Mouse (Mus musculus): ENCODE measurements around the gene Fstl4. TPM values are rescaled to one million over a fixed set of nuclear protein-coding genes. Genes with fewer than 3 reads are reported as not detected.

Gene Fstl4
- polyA plus RNA-seq, 1 experiment: not detected

DNA sequence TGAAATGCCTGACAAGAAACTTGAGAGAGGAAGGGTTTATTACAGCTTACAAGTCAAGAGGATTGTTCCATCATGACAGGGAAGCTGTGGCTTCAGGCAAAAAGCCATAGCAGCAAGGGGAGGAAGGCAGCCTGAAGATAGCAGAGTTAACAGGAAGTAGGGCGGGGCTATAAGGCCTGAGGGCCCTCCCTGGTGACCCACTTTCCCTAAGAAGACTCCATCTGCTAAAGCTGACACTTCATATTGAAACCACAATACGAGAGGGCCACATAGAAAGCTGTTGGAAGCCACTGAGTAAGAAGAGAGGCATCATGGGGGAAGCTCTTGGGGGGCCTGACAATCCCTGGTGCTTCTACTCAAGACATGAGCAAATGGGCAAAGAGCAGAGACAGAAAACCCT is 364.2 kb downstream of the Fstl4 start:
- peaks cover 18% of the 10 kb centered on the region for H3K27me3 ChIP-seq (ENCODE audit: control insufficient read depth, insufficient read depth, insufficient read length)
- no peak overlapping the region for H3K4me3 ChIP-seq (ENCODE audit: insufficient read depth, poor library complexity, severe bottlenecking)
- H3K36me3 ChIP-seq (ENCODE audit: control insufficient read depth, insufficient read depth): no peaks in the 10 kb centered on the region
- no peaks in the 10 kb centered on the region for H3K79me3 ChIP-seq (ENCODE audit: low read depth)
- TF ChIP-seq CTCF (IDR thresholded peaks at IDR 0.05; ENCODE audit: control insufficient read depth, insufficient read depth, insufficient read length) (no peak), MYOD1 (IDR thresholded peaks at IDR 0.05; ENCODE audit: control insufficient read depth, insufficient read length, low read depth) (no peak), MYOG (IDR thresholded peaks at IDR 0.05; ENCODE audit: control insufficient read depth, extremely low read depth, insufficient read length) (no peak), FOSL1 (IDR thresholded peaks at IDR 0.05; ENCODE audit: insufficient read depth, low read length, poor library complexity, severe bottlenecking) (no peak), MAX (IDR thresholded peaks at IDR 0.05) (no peak), USF1 (IDR thresholded peaks at IDR 0.05; ENCODE audit: low read depth) (no peak), CEBPB (IDR thresholded peaks at IDR 0.05; ENCODE audit: low read depth) (no peak)
- no peak overlapping the region for H3ac ChIP-seq (ENCODE audit: control insufficient read depth, insufficient read length, low read depth)
- no peaks in the 10 kb centered on the region for H3K79me2 ChIP-seq (ENCODE audit: control insufficient read depth, insufficient read depth)

DNA sequence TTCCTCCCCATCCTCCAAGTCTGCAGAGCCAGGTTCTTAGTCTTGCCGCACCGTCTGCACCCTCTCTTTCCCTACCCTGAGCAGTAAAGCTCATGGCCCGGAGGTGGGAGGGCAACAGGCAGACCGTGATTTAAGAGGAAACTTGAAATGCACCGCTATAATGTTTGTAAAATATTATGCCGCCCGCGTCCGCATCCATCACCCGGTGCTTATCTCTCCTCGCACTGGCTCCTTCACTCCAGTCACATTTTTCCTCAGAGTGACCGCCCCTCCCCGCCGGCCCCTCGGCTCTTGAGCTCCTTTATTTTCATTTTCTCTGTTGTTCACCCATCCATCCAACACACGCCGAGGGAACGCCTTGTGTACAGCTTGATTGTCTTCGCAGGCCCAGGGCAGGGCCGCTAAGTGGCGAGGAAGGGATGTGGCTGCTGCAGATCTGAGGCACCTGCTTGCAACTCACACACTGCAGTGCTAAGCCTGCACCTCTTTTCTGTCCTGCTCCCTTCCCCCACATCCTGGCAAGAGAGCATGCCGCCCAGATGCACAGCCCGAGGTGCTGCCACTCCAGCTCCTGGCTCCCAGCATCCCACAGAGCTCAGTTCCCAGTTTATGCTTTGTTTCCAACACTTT is 368.1 kb downstream of the Fstl4 start:
- no peak overlapping the region for H3K4me3 ChIP-seq (ENCODE audit: insufficient read depth, poor library complexity, severe bottlenecking)
- H3K79me2 ChIP-seq (ENCODE audit: control insufficient read depth, insufficient read depth): no peaks in the 10 kb centered on the region

DNA sequence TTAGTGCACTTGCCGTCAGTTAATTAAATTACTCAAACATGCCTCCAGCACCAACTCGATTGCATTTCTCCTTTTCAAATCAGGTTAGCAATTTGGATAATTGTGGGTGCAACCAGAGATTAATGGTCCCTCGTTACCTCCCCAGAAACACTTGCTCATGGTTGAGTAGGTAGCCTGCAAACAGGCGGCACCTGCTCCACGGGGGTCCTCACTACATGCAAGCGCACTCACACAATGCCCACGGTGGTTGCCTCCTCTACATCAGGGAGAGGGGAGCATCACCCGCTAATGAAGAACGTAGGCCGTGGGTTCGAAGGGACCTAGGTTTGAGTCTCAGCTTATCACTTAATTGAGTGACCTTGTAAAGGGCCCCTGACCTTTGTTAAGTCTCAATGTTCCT is 371.9 kb downstream of the Fstl4 start:
- no peaks in the 10 kb centered on the region for H3K79me3 ChIP-seq (ENCODE audit: low read depth)
- TF ChIP-seq CTCF (IDR thresholded peaks at IDR 0.05; ENCODE audit: control insufficient read depth, insufficient read depth, insufficient read length): no peak
- no peak for TF ChIP-seq USF1 (IDR thresholded peaks at IDR 0.05; ENCODE audit: low read depth)
- no peak for TF ChIP-seq MYOG (IDR thresholded peaks at IDR 0.05; ENCODE audit: control insufficient read depth, extremely low read depth, insufficient read length)
- no peak for TF ChIP-seq MAX (IDR thresholded peaks at IDR 0.05)
- TF ChIP-seq MYOD1 (IDR thresholded peaks at IDR 0.05; ENCODE audit: control insufficient read depth, insufficient read length, low read depth): no peak
- no peak for TF ChIP-seq CEBPB (IDR thresholded peaks at IDR 0.05; ENCODE audit: low read depth)
- TF ChIP-seq FOSL1 (IDR thresholded peaks at IDR 0.05; ENCODE audit: insufficient read depth, low read length, poor library complexity, severe bottlenecking): no peak

More for the DNA sequence above, 368.1 kb downstream of the Fstl4 start:
- H3K79me3 ChIP-seq (ENCODE audit: low read depth): no peaks in the 10 kb centered on the region
- TF ChIP-seq MYOD1 (IDR thresholded peaks at IDR 0.05; ENCODE audit: control insufficient read depth, insufficient read length, low read depth) (no peak), FOSL1 (IDR thresholded peaks at IDR 0.05; ENCODE audit: insufficient read depth, low read length, poor library complexity, severe bottlenecking) (no peak), USF1 (IDR thresholded peaks at IDR 0.05; ENCODE audit: low read depth) (no peak), CTCF (IDR thresholded peaks at IDR 0.05; ENCODE audit: control insufficient read depth, insufficient read depth, insufficient read length) (no peak), CEBPB (IDR thresholded peaks at IDR 0.05; ENCODE audit: low read depth) (no peak), MYOG (IDR thresholded peaks at IDR 0.05; ENCODE audit: control insufficient read depth, extremely low read depth, insufficient read length) (no peak), MAX (IDR thresholded peaks at IDR 0.05) (no peak)
- H3K36me3 ChIP-seq (ENCODE audit: control insufficient read depth, insufficient read depth): no peaks in the 10 kb centered on the region
- H3K27me3 ChIP-seq (ENCODE audit: control insufficient read depth, insufficient read depth, insufficient read length): peaks cover 29% of the 10 kb centered on the region
- no peak overlapping the region for H3ac ChIP-seq (ENCODE audit: control insufficient read depth, insufficient read length, low read depth)

DNA sequence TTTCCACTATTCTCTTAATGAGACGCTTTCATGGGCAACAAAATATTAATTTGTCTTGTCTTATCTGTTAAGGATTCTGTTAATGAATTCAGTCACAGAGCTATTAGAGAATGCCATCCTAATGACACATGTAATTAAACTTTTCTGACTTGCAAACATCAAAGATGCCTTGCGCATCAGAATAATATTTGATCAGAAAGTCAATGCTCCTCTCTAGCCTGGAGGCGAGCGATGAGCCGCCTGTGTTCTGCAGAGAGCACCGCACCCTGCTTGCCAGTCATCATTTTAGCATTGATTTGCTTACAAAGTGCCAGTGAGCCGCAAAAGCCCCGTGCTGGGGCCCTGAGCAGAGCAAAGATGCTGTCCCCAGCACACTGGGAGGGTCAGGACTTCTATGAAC is 372.9 kb downstream of the Fstl4 start:
- H3K79me2 ChIP-seq (ENCODE audit: control insufficient read depth, insufficient read depth): no peaks in the 10 kb centered on the region
- peaks cover 45% of the 10 kb centered on the region for H3K27me3 ChIP-seq (ENCODE audit: control insufficient read depth, insufficient read depth, insufficient read length)
- TF ChIP-seq MYOD1 (IDR thresholded peaks at IDR 0.05; ENCODE audit: control insufficient read depth, insufficient read length, low read depth) (no peak), FOSL1 (IDR thresholded peaks at IDR 0.05; ENCODE audit: insufficient read depth, low read length, poor library complexity, severe bottlenecking) (no peak), MYOG (IDR thresholded peaks at IDR 0.05; ENCODE audit: control insufficient read depth, extremely low read depth, insufficient read length) (no peak), USF1 (IDR thresholded peaks at IDR 0.05; ENCODE audit: low read depth) (no peak), MAX (IDR thresholded peaks at IDR 0.05) (no peak), CTCF (IDR thresholded peaks at IDR 0.05; ENCODE audit: control insufficient read depth, insufficient read depth, insufficient read length) (no peak), CEBPB (IDR thresholded peaks at IDR 0.05; ENCODE audit: low read depth) (no peak)
- H3ac ChIP-seq (ENCODE audit: control insufficient read depth, insufficient read length, low read depth): no peak overlapping the region
- no peaks in the 10 kb centered on the region for H3K79me3 ChIP-seq (ENCODE audit: low read depth)
- H3K4me3 ChIP-seq (ENCODE audit: insufficient read depth, poor library complexity, severe bottlenecking): no peak overlapping the region
- no peaks in the 10 kb centered on the region for H3K36me3 ChIP-seq (ENCODE audit: control insufficient read depth, insufficient read depth)

More for the DNA sequence above, 371.9 kb downstream of the Fstl4 start:
- Histone ChIP-seq H3K4me3 (ENCODE audit: insufficient read depth, poor library complexity, severe bottlenecking) (no peak overlapping the region), H3K27me3 (ENCODE audit: control insufficient read depth, insufficient read depth, insufficient read length) (peaks cover 46% of the 10 kb centered on the region), H3K79me2 (ENCODE audit: control insufficient read depth, insufficient read depth) (no peaks in the 10 kb centered on the region), H3ac (ENCODE audit: control insufficient read depth, insufficient read length, low read depth) (no peak overlapping the region), H3K36me3 (ENCODE audit: control insufficient read depth, insufficient read depth) (no peaks in the 10 kb centered on the region)

DNA sequence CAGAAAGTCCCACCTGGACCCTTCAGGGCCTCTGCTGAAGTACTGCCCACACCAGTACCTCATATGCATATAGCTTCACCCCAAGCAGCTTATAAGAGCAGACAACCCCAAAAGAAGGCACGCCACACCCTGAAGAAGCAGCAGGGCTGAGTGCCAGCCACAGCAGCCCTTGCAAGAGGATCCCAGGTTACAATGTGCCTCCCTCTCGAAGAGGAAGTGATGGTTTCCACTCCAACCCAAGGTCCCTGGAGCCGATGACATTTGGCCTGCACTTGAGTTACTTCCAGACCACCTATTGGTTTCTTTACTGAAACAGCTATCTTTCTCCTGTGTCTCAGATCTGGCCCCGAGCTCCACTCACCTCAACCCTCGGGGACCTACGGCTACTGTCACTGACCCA is 373.8 kb downstream of the Fstl4 start:
- Histone ChIP-seq H3K27me3 (ENCODE audit: control insufficient read depth, insufficient read depth, insufficient read length) (peaks cover 38% of the 10 kb centered on the region), H3K36me3 (ENCODE audit: control insufficient read depth, insufficient read depth) (no peaks in the 10 kb centered on the region), H3K79me3 (ENCODE audit: low read depth) (no peaks in the 10 kb centered on the region), H3ac (ENCODE audit: control insufficient read depth, insufficient read length, low read depth) (no peak overlapping the region), H3K4me3 (ENCODE audit: insufficient read depth, poor library complexity, severe bottlenecking) (no peak overlapping the region), H3K79me2 (ENCODE audit: control insufficient read depth, insufficient read depth) (no peaks in the 10 kb centered on the region)
- TF ChIP-seq CTCF (IDR thresholded peaks at IDR 0.05; ENCODE audit: control insufficient read depth, insufficient read depth, insufficient read length) (no peak), USF1 (IDR thresholded peaks at IDR 0.05; ENCODE audit: low read depth) (no peak), MYOD1 (IDR thresholded peaks at IDR 0.05; ENCODE audit: control insufficient read depth, insufficient read length, low read depth) (no peak), MYOG (IDR thresholded peaks at IDR 0.05; ENCODE audit: control insufficient read depth, extremely low read depth, insufficient read length) (no peak), FOSL1 (IDR thresholded peaks at IDR 0.05; ENCODE audit: insufficient read depth, low read length, poor library complexity, severe bottlenecking) (no peak), MAX (IDR thresholded peaks at IDR 0.05) (no peak), CEBPB (IDR thresholded peaks at IDR 0.05; ENCODE audit: low read depth) (no peak)
